Mouse (Mus musculus): ENCODE data around the gene Zc3h18.

Gene Zc3h18

DNA sequence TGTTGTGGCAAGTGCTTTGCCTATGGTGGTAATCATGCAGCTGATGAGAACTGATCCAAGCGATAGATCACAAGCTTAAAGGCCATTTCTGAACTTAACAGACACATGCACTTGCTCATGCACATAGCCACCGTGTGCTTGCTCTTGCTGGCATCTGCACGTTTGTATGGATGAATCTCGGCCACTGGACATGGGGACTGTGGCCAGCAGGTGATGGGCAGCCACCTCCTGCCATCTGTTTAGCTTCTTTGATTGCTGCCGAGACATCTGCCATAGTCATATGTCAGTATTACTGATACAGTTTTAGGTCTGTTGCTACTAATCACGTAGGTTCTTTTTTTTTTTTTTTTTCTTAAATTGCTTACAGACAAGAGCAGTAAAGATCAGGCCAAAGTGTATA lies 18.9 kb downstream of the Zc3h18 start:
- DNase-seq: no peak

- DNase-seq: no peak
Measured at GRCm38 (mm10) chr8:122398186-122398585, 21.8 kb downstream of the Zc3h18 start.

GRCm38 (mm10) chr8:122405146-122405805 lies 28.9 kb downstream of the Zc3h18 start:
- DNase-seq: no peak

DNA sequence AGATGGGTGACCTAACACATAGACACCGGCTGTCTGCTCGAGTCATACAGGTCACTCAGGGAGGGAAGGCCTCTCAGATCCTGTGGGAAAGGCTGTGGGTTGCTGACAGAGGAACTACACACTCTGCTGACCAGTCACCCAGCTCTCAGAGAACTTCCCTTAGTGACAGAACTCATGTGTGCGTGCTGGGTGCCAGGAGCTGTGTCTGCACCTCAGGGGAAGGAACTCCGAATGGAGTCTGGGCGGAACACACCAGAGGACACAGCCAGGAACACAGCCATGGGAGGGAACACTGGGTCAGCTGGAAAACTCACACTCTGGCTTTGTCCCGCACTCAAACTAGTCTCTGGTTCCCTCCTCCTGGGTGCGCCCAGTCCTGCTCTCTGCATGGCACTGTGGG lies 31.3 kb downstream of the Zc3h18 start:
- DNase-seq: no peak

- no peak for DNase-seq
Measured at GRCm38 (mm10) chr8:122414311-122414710, 37.9 kb downstream of the Zc3h18 start.

DNA sequence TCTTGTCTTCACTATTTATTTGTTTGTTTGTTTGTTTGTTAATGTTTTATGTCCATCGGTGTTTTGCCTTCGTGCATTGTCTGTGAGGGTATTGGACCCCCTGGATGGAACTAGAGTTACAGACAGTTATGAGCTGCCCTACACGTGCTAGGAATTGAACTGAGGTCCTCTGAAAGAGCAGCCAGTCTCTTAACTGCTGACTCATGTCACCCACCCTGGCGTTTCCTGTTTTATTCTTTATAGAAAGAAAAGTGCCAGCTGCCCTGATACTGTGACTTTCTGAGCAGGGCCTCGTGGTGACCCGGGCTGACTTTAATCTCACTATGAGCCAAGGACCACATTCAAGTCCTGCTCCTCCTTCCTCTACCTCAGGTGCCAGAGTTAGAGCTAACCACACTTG lies 39.1 kb downstream of the Zc3h18 start:
- no peak for DNase-seq

- DNase-seq: peak; percentile 80
Measured at GRCm38 (mm10) chr8:122419881-122420555, 43.6 kb downstream of the Zc3h18 start.

GRCm38 (mm10) chr8:122421376-122422070 lies 45.1 kb downstream of the Zc3h18 start, which contains the start of gene Il17c:
Gene Il17c, plus strand, starts transcription at chr8:122422020.
- DNase-seq: no peak

DNA sequence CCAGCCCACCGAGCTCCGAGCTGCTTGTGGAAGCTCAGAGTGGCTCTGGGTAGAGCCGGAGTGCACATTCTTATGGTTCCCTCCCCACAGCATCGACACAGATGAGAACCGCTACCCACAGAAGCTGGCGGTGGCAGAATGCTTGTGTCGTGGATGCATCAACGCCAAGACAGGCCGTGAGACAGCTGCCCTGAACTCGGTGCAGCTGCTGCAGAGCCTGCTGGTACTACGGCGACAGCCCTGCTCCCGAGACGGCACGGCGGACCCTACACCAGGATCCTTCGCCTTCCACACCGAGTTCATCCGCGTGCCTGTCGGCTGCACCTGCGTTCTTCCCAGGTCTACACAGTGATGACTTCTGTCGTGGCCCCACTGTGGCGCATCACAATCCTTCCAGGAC lies 46.8 kb downstream of the Zc3h18 start:
- DNase-seq: no peak

DNA sequence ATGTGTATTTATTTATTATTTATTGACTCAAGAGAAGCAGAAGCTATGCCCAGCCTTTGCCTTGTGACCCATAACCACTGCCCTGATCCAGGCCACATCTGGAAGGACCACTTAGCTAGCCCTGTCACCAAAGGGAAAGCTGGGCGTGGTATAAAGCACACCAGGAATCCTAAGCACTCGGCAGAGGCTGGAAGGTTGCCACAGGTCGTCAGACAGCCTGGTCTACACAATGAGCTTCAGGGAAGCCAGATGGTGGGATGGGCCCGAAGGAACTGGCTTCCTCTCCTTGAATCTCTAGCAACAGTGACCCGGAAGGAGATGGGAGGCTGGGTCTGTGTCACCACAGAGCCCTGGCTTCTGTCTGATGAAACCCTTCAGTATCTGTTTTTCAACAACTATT lies 47.2 kb downstream of the Zc3h18 start:
- peak; percentile 76 for DNase-seq

DNA sequence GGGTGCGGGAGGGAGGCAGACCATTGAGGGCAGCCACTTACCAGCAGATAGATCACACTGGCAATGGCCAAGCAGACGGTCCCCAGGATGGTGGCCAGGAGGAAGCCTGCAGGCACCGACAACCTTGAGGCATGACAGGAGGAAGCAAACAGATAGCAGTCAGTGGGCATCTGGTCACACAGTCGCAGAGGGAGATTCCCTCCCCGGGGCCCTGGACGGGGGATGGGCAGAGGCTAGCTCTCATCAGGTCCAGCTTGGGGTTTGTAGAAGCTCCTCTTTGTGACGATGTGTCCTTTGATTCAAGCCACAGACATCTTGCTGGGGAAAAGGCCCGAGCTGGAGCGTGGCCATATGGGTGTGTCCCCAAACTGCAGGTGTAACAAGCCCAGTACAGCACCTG lies 49.7 kb downstream of the Zc3h18 start:
- DNase-seq: no peak

DNA sequence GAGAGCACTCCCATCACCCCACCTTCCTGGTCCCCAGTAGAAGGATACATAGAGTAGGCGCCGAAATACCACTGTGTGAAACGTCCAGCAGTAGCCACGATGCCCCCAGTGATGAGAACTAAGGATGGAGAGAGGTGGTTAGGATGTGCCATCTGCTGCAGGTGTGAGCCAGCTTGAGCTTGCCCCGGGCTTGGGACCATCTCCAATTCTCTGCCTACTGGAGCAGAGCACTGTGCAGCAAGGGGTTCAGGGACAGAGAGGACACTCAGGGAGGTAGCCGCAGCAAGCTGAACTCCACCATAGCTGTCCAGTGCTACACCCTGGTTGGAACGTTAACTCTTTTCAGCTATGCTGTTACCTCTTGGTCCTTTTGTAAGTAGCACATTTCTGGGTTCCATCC lies 51.2 kb downstream of the Zc3h18 start:
- DNase-seq: no peak

GRCm38 (mm10) chr8:122428163-122428562 lies 51.8 kb downstream of the Zc3h18 start:
- no peak for DNase-seq

GRCm38 (mm10) chr8:122430058-122430636 lies 53.7 kb downstream of the Zc3h18 start:
- DNase-seq: no peak

DNA sequence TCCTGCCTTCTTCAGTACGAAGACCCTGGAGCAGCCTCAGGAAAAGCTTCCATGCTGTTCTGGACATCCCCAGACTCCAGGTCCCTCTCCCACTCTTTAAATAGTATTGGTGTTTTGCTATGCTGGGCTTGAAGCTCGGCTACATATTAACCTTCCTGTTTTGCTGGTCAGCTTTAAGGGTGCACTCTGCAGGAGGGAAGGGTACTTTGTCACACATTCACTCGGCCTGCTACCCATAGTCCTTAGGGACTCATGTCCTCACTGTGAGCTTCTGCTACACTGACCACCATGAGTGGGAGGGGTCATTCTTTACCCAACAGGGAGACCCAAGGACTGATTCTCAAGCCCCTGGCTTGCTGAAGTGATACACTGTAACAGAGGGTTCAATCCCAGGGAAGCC lies 54.2 kb downstream of the Zc3h18 start:
- no peak for DNase-seq

GRCm38 (mm10) chr8:122431694-122432442 lies 55.5 kb downstream of the Zc3h18 start:
- peak; percentile 42 for DNase-seq

- DNase-seq: peak; percentile 94
Measured at GRCm38 (mm10) chr8:122432443-122433268, 56.2 kb downstream of the Zc3h18 start, which contains the start of gene Cyba. Gene Cyba, minus strand, starts transcription at chr8:122432930.

DNA sequence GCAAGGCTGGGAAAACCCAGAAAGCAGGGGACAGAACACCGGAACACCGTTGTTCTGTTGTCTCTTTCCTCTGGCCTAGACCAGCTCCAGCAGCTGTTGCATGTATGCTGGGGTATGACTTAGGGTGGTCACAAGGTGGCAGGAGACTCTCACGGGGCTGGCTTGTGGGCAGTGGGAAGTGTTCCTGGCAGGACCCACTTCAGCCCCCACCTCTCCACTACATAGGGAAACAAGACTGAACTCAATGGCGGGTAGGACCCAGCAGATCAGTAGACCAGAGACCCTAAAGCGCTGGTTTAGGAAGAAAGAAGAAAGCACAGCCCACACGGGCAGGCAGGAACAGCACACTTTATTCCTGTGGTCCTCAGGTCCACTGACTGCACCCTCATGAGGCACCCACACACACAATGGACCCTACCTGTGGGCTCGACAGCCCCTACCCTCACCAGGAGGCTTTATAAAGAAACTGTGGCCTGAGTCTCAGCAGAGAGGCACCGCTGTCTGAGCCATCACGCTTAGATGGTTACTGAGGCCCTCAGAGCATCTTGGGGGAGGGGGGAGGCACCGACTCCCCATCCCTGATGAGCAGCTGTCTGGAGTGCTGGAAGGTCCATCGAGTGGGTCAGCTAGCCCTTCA lies 57.0 kb downstream of the Zc3h18 start:
- no peak for DNase-seq

GRCm38 (mm10) chr8:122435375-122435774 lies 59.0 kb downstream of the Zc3h18 start:
- DNase-seq: no peak

- no peak for DNase-seq
Measured at GRCm38 (mm10) chr8:122436146-122436545, 59.7 kb downstream of the Zc3h18 start.

DNA sequence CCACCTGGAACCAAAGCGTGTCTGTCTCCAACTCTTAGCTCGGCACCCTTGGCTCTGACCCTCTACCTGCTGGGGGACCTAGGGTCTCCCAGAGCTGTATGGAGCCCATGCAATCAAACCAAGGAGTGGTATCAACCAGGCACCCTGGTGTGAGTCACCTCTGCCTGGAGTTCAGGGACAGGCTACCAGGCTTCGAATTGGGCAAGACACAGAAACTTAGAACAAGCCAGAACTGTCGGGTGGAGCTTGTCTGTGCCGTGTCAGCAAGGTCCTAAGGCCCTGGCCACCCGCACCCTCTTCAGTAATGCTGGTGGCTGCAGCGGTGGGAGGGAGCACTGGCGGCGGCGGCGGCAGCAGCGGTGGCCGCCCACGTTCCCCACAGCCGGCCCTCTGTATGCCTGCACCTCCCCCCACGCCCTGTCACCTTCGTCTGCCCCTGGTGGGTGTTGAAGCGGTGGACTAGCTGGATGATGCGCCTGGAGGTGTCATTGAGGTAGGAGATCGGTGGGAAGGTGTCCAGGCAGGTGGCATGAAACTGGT lies 60.2 kb downstream of the Zc3h18 start:
- no peak for DNase-seq

Measured in lung, postnatal 10 days (tissue).